Mouse (Mus musculus) liver, adult 2 months (tissue): ENCODE data around the gene Gm11596.

Source experiments
- CTCF ChIP-seq: fragments of 200-500 bp; IDR thresholded peaks from 2 replicates; pipeline ENCODE4 v1.5.1; 2011; ENCODE audit warnings: low read depth, low read length, control low read depth
- POLR2A ChIP-seq: fragments of 200-500 bp; IDR thresholded peaks from 2 replicates; pipeline ENCODE4 v1.6.1; 2011; ENCODE audit warnings: low read length, control low read depth; ENCODE audit not compliant: insufficient read depth; ENCODE audit errors: extremely low read depth

- no peak for TF ChIP-seq POLR2A
- no peak for TF ChIP-seq CTCF
These were observed 49.3 kb downstream of the Gm11596 start for GRCm38 (mm10) chr11:99743985-99744384.
